Mouse (Mus musculus) kidney, postnatal 10 days (tissue): ENCODE measurements at regions not wholly inside any gene's neighbourhood (a gene's known extent, or its start where the extent isn't known, plus 50 kb on each side); places are given as distances from the start of the nearest gene placed in this dataset.

Experiments used
- DNase-seq: peaks from one replicate; pipeline ENCODE4 v3.0.0; 2021; ENCODE audit warnings: mixed read lengths

- DNase-seq = peak; percentile 64
These were observed 90.8 kb downstream of the Iyd start for GRCm38 (mm10) chr10:3630763-3631223.

- DNase-seq = peak; percentile 77
These were observed 93.9 kb downstream of the Iyd start for GRCm38 (mm10) chr10:3633871-3634496.

- DNase-seq = no peak
These were observed 96.1 kb upstream of the Plekhg1 start for GRCm38 (mm10) chr10:3644111-3644510.

GRCm38 (mm10) chr10:3645030-3645429, 95.1 kb upstream of the Plekhg1 start:
- DNase-seq = peak; percentile 15

- DNase-seq = no peak
These were observed 93.8 kb upstream of the Plekhg1 start for GRCm38 (mm10) chr10:3646151-3646910.

- no peak for DNase-seq
These were observed 92.1 kb upstream of the Plekhg1 start for GRCm38 (mm10) chr10:3647811-3648731.

GRCm38 (mm10) chr10:3649983-3650382, 90.2 kb upstream of the Plekhg1 start:
- no peak for DNase-seq

GRCm38 (mm10) chr10:3650561-3650960, 89.6 kb upstream of the Plekhg1 start:
- DNase-seq = no peak

GRCm38 (mm10) chr10:3652522-3652921, 87.6 kb upstream of the Plekhg1 start:
- no peak for DNase-seq

- no peak for DNase-seq
These were observed 84.1 kb upstream of the Plekhg1 start for GRCm38 (mm10) chr10:3656081-3656480.

GRCm38 (mm10) chr10:3662156-3662555, 78.0 kb upstream of the Plekhg1 start:
- no peak for DNase-seq

GRCm38 (mm10) chr10:3662571-3662970, 77.6 kb upstream of the Plekhg1 start:
- DNase-seq = no peak

- no peak for DNase-seq
These were observed 76.9 kb upstream of the Plekhg1 start for GRCm38 (mm10) chr10:3663296-3663695.

GRCm38 (mm10) chr10:3684481-3684880, 55.7 kb upstream of the Plekhg1 start:
- DNase-seq = no peak
